Mouse (Mus musculus) limb, embryonic 12.5 days (tissue): ENCODE results near the gene Reep6. TPM values are rescaled to one million over a fixed set of nuclear protein-coding genes. Genes with fewer than 3 reads are reported as not detected.
A peak's percentile ranks its signal among the peaks of the same experiment; 100 is the strongest.

Source experiments
- ATAC-seq: fragments of 200-750 bp; cut with Nextera tagmentation; 2 replicates; pipeline ENCODE4 v1.8.0; 2017; ENCODE audit warnings: low read depth, moderate TSS enrichment; ENCODE audit not compliant: insufficient number of reproducible peaks, insufficient read depth, low FRiP score, low TSS enrichment
- H3K27ac ChIP-seq: fragments of 300-500 bp; sonication (generic); 2 replicates; pipeline ENCODE4 v1.5.1; 2016; ENCODE audit warnings: mild to moderate bottlenecking, moderate library complexity
- H3K27me3 ChIP-seq: fragments of 300-500 bp; sonication (generic); 2 replicates; pipeline ENCODE4 v1.6.1; 2016; ENCODE audit warnings: mild to moderate bottlenecking, moderate library complexity
- H3K36me3 ChIP-seq: fragments of 300-500 bp; sonication (generic); 2 replicates; pipeline ENCODE4 v1.6.1; 2016; ENCODE audit warnings: mild to moderate bottlenecking, moderate library complexity
- H3K4me1 ChIP-seq: fragments of 300-500 bp; sonication (generic); replicated peaks from 2 replicates; pipeline ENCODE4 v1.6.1; 2016
- H3K4me2 ChIP-seq: fragments of 300-500 bp; sonication (generic); 2 replicates; pipeline ENCODE4 v1.6.1; 2016; ENCODE audit warnings: mild to moderate bottlenecking, moderate library complexity
- H3K4me3 ChIP-seq: fragments of 300-500 bp; sonication (generic); replicated peaks from 2 replicates; pipeline ENCODE4 v1.5.1; 2016; ENCODE audit warnings: mild to moderate bottlenecking
- H3K9ac ChIP-seq: fragments of 300-500 bp; sonication (generic); replicated peaks from 2 replicates; pipeline ENCODE4 v1.6.1; 2016; ENCODE audit warnings: mild to moderate bottlenecking, moderate library complexity
- H3K9me3 ChIP-seq: fragments of 300-500 bp; sonication (generic); 2 replicates; pipeline ENCODE4 v1.6.1; 2016; ENCODE audit warnings: mild to moderate bottlenecking, moderate library complexity
- WGBS: fragments of 180-500 bp; shearing (Covaris S2); methylation state at CpG from one replicate; pipeline ENCODE4 v1.1.7; 2016; 5-methylcytosine and 5-hydroxymethylcytosine counted together
- microRNA-seq: library from miRNA; unstranded; fragments of <30 nt; microRNA quantifications from one replicate; pipeline ENCODE4, GENCODE M21; 2017
- polyA plus RNA-seq: library from polyadenylated mRNA; unstranded; fragments of >200 nt; fragmentation: Nextera tagmentation; extraction: Ambion mirVana; gene quantifications from 2 replicates; pipeline ENCODE4 v1.2.1, GENCODE M21; 2016

Gene Reep6
- polyA plus RNA-seq, 1 experiment from 2014 or later: 4.1 TPM

GRCm38 (mm10) chr10:80376160-80376559, 46.4 kb downstream of the Reep6 start:
- H3K4me2 ChIP-seq: no peak overlapping the region
- H3K27ac ChIP-seq: no peak overlapping the region
- H3K36me3 ChIP-seq: peaks cover 17% of the 10 kb centered on the region
- H3K4me3 ChIP-seq: no peak overlapping the region
- no peak; the same call in 1 of the 2 replicates for ATAC-seq
- H3K9ac ChIP-seq: no peak overlapping the region
- H3K27me3 ChIP-seq: no peaks in the 10 kb centered on the region
- H3K4me1 ChIP-seq: peaks cover 11% of the 10 kb centered on the region
- 3% methylated on average over 7 of the region's 7 CpGs for WGBS
- H3K9me3 ChIP-seq: no peaks in the 10 kb centered on the region

GRCm38 (mm10) chr10:80377716-80378115, 48.0 kb downstream of the Reep6 start:
- peaks cover 10% of the 10 kb centered on the region for H3K4me1 ChIP-seq
- no peak overlapping the region for H3K4me3 ChIP-seq
- no peak for ATAC-seq
- H3K27ac ChIP-seq: no peak overlapping the region
- H3K27me3 ChIP-seq: no peaks in the 10 kb centered on the region
- H3K9me3 ChIP-seq: no peaks in the 10 kb centered on the region
- H3K9ac ChIP-seq: no peak overlapping the region
- H3K4me2 ChIP-seq: no peak overlapping the region
- H3K36me3 ChIP-seq: peaks cover 33% of the 10 kb centered on the region
- WGBS: 50% methylated on average over 10 of the region's 10 CpGs

GRCm38 (mm10) chr10:80382641-80383365, 53.0 kb downstream of the Reep6 start:
- no peaks in the 10 kb centered on the region for H3K27me3 ChIP-seq
- no peak overlapping the region for H3K27ac ChIP-seq
- H3K4me2 ChIP-seq: no peak overlapping the region
- peaks cover 60% of the 10 kb centered on the region for H3K36me3 ChIP-seq
- no peak overlapping the region for H3K9ac ChIP-seq
- no peaks in the 10 kb centered on the region for H3K9me3 ChIP-seq
- no peak overlapping the region for H3K4me3 ChIP-seq
- 84% methylated on average over 7 of the region's 7 CpGs for WGBS
- ATAC-seq: no peak
- peaks cover 37% of the 10 kb centered on the region for H3K4me1 ChIP-seq

- Histone ChIP-seq H3K27ac (no peak overlapping the region), H3K4me2 (peak overlapping the region; percentile 94), H3K27me3 (no peaks in the 10 kb centered on the region), H3K9ac (no peak overlapping the region; the same call in 1 of the 2 replicates), H3K9me3 (no peaks in the 10 kb centered on the region), H3K36me3 (peaks cover 60% of the 10 kb centered on the region), H3K4me3 (peak overlapping the region; percentile 97; the same call in 1 of the 2 replicates), H3K4me1 (peaks cover 43% of the 10 kb centered on the region)
- ATAC-seq: no peak
- 67% methylated on average over 4 of the region's 4 CpGs for WGBS
Observed at GRCm38 (mm10) chr10:80383431-80383830, 53.7 kb downstream of the Reep6 start.

GRCm38 (mm10) chr10:80384115-80384639, 54.4 kb downstream of the Reep6 start:
- Histone ChIP-seq H3K27me3 (no peaks in the 10 kb centered on the region), H3K36me3 (peaks cover 60% of the 10 kb centered on the region), H3K4me1 (peaks cover 48% of the 10 kb centered on the region), H3K9ac (no peak overlapping the region), H3K27ac (no peak overlapping the region), H3K4me2 (peak overlapping the region; percentile 94), H3K4me3 (peak overlapping the region; percentile 97), H3K9me3 (no peaks in the 10 kb centered on the region)
- WGBS: 90% methylated on average over 4 of the region's 4 CpGs
- ATAC-seq: no peak

GRCm38 (mm10) chr10:80384709-80385108, 55.0 kb downstream of the Reep6 start:
- Histone ChIP-seq H3K4me3 (peak overlapping the region; percentile 97), H3K27me3 (no peaks in the 10 kb centered on the region), H3K27ac (no peak overlapping the region), H3K9me3 (no peaks in the 10 kb centered on the region), H3K4me1 (peaks cover 48% of the 10 kb centered on the region), H3K4me2 (peak overlapping the region; percentile 94), H3K36me3 (peaks cover 56% of the 10 kb centered on the region), H3K9ac (peak overlapping the region; percentile 97)
- WGBS: 80% methylated on average over 7 of the region's 7 CpGs
- ATAC-seq: no peak

GRCm38 (mm10) chr10:80385310-80385709, 55.6 kb downstream of the Reep6 start:
- peak overlapping the region; percentile 97 for H3K4me3 ChIP-seq
- no peaks in the 10 kb centered on the region for H3K27me3 ChIP-seq
- H3K4me1 ChIP-seq: peaks cover 48% of the 10 kb centered on the region
- H3K9ac ChIP-seq: peak overlapping the region; percentile 97
- H3K27ac ChIP-seq: peak overlapping the region; percentile 90
- H3K36me3 ChIP-seq: peaks cover 57% of the 10 kb centered on the region
- no peaks in the 10 kb centered on the region for H3K9me3 ChIP-seq
- peak overlapping the region; percentile 94 for H3K4me2 ChIP-seq
- 21% methylated on average over 7 of the region's 7 CpGs for WGBS
- ATAC-seq: 0 out of 2 replicates have a peak, but pooled peaks have one; percentile 3

Small RNAs within 50 kb of the gene (microRNA-seq; reads per million reads assigned to microRNA genes)
- gene Gm22721: not detected

Other genes starting within 250 kb of the Reep6 start
- 13.9 and 14.4 TPM in 2 replicates for gene Sbno2, start 224.4 kb upstream of the Reep6 start, polyA plus RNA-seq
- gene Stk11, start 214.2 kb upstream of the Reep6 start, polyA plus RNA-seq: 16.1 and 18.1 TPM in 2 replicates
- gene Atp5d, start 191.3 kb upstream of the Reep6 start, polyA plus RNA-seq: 460 and 465 TPM in 2 replicates
- gene Cbarp, start 189.1 kb upstream of the Reep6 start, polyA plus RNA-seq: 4.9 and 5.6 TPM in 2 replicates
- gene Midn, start 181.7 kb upstream of the Reep6 start, polyA plus RNA-seq: 30.6 and 38.0 TPM in 2 replicates
- gene Cirbp, start 164.0 kb upstream of the Reep6 start, polyA plus RNA-seq: 166 and 175 TPM in 2 replicates
- 9.1 and 9.5 TPM in 2 replicates for gene 1600002K03Rik, start 157.0 kb upstream of the Reep6 start, polyA plus RNA-seq
- 60.3 and 62.2 TPM in 2 replicates for gene Efna2, start 150.5 kb upstream of the Reep6 start, polyA plus RNA-seq
- gene Mum1, start 103.5 kb upstream of the Reep6 start, polyA plus RNA-seq: 103 and 112 TPM in 2 replicates
- 258 and 278 TPM in 2 replicates for gene Ndufs7, start 80.8 kb upstream of the Reep6 start, polyA plus RNA-seq
- gene Gamt, start 68.9 kb upstream of the Reep6 start, polyA plus RNA-seq: 30.7 and 31.9 TPM in 2 replicates
- 69.1 and 71.0 TPM in 2 replicates for gene Dazap1, start 68.5 kb upstream of the Reep6 start, polyA plus RNA-seq
- gene Rps15, start 37.5 kb upstream of the Reep6 start, polyA plus RNA-seq: 926 and 930 TPM in 2 replicates
- 4.7 and 5.3 TPM in 2 replicates for gene Apc2, start 34.0 kb upstream of the Reep6 start, polyA plus RNA-seq
- 48.1 and 50.5 TPM in 2 replicates for gene 2310011J03Rik, start 9.4 kb upstream of the Reep6 start, polyA plus RNA-seq
- 6.3 and 6.6 TPM in 2 replicates for gene Pcsk4, start 455 bp upstream of the Reep6 start, polyA plus RNA-seq
- 0.70 and 0.88 TPM in 2 replicates for gene Adamtsl5, start 18.5 kb downstream of the Reep6 start, polyA plus RNA-seq
- gene Plk5, start 26.5 kb downstream of the Reep6 start, polyA plus RNA-seq: 1.2 and 1.3 TPM in 2 replicates
- 12.5 and 15.2 TPM in 2 replicates for gene Mex3d, start 57.7 kb downstream of the Reep6 start, polyA plus RNA-seq
- 361 and 364 TPM in 2 replicates for gene Mbd3, start 69.6 kb downstream of the Reep6 start, polyA plus RNA-seq
- 416 and 437 TPM in 2 replicates for gene Uqcr11, start 76.9 kb downstream of the Reep6 start, polyA plus RNA-seq
- gene Tcf3, start 103.7 kb downstream of the Reep6 start, polyA plus RNA-seq: 247 and 274 TPM in 2 replicates
- gene Onecut3, start 164.9 kb downstream of the Reep6 start, polyA plus RNA-seq: not detected in 2 replicates
- gene Atp8b3, start 209.2 kb downstream of the Reep6 start, polyA plus RNA-seq: 0.29 and 0.50 TPM in 2 replicates
- 33.4 and 34.1 TPM in 2 replicates for gene Rexo1, start 231.6 kb downstream of the Reep6 start, polyA plus RNA-seq
- gene Klf16, start 247.4 kb downstream of the Reep6 start, polyA plus RNA-seq: 12.1 and 12.4 TPM in 2 replicates